Mouse (Mus musculus): ENCODE results near the gene Jmjd1c.

Gene Jmjd1c

DNA sequence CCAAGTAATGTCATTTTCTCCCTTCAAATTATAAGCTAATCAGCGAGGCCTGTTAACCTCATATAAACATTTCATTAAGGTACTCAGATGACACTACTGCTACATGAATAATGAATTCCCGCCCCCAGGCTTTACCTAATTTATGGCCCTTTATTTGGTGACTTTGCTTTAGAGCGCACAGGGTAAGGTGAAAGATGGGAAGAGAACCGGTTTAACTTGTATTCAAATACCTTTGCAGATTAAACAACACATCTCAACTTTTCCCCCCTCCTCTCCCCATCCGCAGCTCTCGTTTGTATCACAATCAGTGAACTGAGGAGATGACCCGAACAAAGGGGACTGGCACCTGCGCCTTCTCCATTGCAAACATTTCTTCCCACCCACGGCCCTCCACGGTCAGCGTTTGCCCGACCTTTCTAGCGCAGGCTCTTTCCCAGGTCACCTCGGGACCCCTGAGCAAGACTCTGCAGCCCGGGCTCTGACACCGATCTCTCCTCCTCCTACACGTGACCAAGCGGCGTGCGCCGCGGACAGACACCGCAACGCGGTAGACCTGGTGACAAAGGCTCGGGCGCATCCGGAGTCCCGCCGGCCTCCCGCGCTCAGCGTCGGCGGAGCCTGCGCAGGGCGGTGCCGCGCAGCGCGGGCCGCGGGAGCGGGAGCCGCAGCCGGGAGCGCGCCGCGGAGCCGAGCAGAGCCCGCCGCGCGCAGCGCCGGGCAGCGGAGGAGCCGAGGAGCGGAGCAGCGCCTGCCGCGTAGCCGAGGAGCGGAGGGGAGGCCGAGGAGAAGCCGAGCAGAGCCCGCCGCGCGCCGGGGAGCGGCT, at the start of gene Jmjd1c:
Gene Jmjd1c, plus strand, starts transcription at position 328 of the 823 bp plus-strand sequence.
- peak; percentile 58 to 71 for DNase-seq

DNA sequence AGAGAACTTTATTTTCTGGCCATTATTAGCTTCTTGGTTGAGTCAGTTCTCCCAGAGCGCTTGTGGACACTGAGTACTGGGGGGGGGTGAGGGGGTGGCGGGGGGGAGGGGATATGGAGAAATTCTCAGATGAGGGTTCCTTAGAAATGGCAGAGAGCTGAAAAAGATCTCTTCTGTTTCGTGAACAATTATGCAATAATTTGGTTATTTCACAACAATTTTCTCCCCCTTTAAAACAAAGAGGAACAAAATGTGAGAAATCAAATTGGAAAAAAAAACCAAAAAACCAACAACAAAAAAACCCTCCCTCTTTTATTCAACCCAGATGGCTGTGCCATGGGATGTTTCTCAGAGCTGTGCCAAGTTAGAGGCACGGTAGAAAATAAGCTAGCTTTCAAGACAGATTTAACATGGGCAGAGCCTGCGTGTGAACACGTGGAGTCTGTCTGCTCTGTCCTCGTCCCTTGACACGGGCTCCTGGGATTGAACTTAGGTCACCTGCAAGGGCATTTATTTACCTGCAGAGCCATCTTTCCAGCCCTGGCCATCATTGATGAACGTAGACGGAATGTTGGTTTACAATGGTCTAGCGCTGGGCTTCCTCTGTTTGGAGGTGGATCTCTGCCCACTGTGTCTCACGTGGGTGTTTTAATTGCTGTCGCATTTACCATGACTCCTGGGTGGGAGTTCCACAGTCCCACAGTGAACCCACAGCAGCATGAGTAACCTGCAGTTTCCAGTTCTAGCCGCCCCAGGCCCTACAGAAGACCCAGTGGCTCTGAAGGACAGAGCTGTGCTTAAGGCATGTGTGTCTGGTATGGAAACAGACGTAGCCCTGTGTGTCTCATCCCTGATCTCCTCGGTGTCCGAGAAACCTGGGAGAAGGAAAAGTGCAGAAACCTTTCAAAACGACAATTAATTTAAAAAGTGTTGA, 47.9 kb upstream of the Jmjd1c start:
- DNase-seq = no peak

DNA sequence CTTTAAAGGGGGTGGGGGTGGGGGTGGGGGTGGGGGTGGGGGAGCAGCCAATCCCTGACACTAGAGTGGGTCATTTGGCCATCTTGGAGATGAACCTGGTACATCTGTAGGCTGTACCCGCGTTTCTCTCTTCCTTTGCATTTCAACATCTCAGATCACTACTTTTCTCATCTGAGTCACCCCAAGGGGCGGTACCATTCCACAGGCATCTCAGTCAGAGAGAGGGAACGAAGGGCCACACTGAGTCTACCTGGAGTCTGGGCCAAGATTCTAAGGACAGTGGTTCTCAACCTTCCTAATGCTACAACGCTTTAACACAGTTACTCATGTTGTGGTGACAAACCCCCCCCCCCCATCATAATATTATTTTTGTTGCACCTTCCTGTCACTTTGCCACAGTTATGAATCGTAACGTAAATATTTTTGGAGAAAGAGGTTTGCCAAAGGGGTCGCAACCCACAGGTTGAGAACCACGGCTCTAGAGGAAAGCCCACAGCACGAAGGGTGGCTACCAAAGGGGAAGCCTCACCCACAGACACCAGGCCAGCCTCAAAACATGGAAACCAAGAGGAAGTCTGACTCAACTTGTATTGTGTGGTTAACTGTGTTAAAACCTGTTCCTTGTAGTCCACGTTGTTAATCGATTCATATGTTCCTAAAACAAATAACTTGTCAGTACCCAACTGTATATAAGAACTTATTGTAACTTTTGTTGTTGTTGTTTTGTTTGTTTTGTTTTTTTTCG, 46.9 kb upstream of the Jmjd1c start:
- DNase-seq = no peak

DNA sequence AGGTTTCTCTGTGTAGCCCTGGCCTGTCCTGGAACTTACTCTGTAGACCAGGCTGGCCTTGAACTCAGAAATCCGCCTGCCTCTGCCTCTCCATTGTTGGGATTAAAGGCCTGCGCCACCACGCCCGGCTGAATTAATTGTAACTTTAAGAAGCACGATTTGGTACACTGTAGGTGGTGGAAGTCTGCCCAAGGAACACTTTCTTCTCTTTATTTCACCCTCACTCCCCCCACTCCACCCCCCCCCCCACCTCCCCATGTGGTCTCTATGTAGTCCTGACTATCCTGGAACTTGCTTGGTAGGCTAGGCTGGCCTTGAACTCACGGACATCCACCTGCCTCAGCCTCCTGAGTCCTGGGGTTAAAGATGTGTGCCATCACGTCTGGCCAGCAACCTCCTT, 46.3 kb upstream of the Jmjd1c start:
- DNase-seq = no peak

DNA sequence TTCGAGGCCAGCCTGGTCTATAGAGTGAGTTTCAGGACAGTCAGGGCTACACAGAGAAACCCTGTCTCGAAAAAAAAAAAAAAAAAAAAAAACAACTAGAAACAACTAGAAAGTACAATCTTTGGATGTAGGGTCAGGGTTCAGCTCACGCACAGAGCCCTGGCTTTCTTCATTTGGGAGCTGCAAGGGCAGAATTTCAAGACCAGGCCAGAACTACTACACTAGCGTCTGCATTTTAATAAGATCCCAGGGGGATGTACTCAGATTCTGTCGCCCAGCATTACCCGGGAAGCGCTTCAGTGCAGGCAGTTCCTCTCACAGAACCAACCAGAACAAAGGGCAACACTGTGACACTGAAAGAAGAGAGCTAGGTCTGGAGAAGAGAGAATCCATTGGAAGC, 45.2 kb upstream of the Jmjd1c start:
- peak; percentile 32 to 51 for DNase-seq

DNA sequence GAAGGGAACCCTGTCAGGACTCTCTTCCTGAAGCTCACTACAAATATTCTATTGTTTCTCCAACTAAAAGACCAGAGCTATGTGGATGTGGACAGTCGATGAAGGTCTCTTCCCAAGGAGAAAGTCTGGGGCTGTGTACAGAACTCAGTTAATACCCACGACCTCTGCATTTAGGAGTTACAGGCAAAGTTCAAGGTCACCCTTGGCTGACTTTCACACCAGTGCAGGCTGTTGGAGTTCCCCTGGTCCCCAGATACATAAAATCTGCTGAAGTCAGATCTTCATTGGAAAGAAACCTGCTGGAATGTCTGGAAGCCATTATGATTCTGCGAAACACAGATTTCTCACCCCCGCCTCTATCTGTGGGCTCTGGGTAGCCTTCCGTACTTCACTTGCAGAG, 44.5 kb upstream of the Jmjd1c start:
- no peak for DNase-seq

DNA sequence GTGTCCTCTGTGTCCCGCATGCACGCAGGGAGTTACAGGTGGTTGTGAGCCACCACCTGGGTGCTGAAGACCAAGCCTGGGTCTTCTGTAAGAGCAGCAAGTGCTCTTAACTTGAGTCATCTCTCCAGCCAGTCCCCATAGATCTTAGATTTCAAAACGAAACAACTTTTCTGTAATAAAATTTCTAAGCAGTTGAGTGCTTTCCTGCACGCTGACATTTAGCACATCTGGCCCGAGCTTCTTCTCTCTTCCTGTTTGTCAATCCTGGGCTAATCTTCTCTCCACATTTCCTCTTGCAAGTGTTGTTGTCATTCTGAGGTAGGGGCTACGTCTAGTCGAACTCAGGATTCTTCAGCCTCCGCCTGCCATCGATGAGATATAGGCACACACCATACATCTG, 43.5 kb upstream of the Jmjd1c start:
- no peak for DNase-seq

DNA sequence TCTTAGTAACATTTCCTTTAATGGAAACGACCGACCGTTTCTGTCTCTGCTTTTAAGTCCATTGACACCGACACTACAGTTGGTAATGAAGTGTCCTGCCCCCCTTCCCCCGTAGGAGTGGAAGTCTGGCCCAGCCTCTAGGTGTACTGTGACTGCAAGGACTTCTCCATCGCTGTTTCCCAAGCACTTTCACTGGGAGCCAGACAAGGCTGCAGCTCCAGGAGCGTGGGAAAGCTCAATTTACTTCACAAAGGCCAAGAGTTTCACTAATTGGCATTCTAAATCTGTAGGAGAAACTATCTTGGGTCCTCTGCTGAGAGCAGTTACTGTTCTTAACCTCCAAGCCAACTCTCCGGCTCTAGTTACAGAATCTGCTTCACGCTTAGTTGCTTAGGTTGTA, 42.5 kb upstream of the Jmjd1c start:
- no peak for DNase-seq

DNA sequence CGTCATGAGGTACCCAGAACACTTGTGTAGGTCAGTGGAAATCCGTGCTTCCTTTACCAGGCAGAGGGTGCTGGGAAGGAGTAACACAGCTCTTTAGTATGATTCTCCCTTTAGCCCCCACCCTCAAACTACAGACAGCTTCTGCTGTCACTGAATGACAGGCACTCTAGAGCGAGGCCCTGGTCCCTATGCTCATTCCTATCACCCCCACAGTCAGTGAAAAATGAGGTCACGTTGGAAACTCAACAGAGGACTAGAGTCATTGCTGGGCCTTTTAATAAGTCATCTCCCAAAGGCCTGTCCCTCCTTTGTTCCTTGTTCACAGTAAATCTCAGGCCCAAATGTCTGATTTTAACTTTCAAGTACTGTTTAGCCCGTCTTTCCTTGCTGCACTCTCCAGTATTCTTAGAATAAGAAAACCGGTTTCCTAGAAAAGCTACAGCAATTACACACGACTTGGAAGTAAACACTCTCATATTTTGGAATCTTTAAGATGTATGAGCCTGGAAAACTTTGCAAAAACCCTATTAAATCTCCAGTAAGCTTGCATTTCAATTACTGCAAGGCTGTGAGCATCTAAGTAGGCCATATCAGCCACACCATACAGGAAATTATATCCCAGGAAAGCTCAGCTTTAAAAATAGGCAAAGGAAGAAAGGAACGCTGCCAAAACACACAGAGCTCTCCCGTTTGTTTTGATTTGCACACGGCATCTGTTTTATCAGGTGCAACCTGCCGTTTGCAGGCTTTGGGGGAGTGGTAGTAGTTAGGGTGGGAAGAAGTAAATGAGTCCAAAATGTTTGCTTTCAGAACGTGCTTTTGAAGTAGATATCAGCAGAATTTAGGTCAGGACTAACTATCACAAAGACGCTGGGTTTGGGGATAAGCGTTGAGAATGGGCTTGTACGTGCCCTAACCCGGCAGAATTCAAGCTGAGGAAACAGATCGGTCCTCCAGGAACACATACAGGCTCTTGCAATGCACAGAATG, 39.8 kb upstream of the Jmjd1c start:
- no peak for DNase-seq

DNA sequence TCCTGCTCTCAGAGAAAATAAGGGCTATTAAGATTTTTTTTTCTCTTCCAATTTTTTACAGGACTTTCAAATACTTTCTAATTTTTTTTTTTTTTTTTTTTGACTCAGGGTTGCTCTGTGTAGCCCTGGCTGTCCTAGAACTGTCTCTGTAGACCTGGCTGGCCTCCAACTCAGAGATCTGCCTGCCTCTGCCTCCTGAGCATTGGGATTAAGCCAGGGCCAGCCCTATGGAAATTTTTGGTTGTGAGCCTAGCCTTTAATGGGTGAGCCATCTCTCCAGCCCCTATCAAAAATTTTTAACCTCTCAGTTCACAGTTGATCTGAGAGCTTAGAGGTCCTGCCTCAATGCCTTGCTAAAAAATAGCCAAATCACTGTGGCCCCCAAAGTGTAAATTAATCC, 38.7 kb upstream of the Jmjd1c start:
- no peak for DNase-seq

DNA sequence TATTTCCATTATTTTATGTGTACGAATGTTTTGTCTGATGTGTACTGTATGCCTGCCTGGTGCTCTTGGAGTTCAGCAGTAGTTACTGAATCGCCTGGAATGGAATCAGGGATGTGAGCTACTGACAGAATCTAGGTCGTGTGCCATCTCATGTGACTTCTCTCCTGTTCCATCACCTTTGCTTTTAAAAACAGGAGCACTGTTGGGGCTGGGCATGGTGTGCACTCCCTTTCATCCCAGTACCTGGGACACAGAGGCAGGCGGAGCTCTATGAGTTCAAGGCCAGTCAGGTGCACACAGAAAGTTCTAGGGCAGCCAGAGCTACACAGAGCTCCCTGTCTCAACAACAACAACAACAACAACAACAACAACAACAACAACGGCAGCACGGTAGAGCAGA, 38.2 kb upstream of the Jmjd1c start:
- DNase-seq = no peak

DNA sequence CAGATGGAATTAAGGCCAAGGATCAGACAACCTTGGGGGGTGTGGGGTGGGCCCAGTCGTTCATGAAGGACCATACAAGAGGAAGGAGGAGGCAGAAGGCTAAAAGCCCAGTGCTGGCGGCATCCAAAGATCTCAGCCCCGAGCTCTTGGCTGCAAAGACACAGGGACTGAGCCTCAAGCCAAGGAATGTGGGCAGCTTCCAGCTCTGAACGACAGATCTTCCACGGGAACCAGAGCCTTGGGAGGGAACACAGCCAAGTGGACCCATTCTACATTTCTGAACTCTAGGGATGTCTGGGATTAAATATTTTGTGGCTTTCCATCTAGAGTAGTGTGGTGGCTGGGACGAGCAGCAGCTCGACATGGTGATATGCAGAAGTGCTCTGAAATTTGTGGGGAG, 37.6 kb upstream of the Jmjd1c start:
- peak; percentile 78 for DNase-seq

DNA sequence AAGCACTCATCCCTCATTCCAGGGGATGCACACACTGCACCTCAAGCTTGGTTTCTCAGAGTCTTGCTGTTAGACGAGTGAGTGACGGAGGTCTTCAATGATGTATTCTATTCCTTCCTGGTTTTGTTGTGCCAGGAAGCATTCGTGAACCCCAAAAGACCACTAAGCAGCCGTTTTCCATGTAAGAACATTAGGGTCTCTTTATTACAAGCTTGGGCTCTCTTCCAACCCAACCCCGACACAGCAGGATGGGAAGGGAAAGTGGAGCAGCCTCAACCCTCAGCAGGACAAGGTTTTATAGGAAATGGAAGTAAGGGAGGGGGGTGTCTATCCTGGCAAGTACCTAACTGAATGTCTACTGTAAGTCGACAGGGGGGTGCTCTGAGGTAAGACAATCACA, 37.2 kb upstream of the Jmjd1c start:
- no peak for DNase-seq

DNA sequence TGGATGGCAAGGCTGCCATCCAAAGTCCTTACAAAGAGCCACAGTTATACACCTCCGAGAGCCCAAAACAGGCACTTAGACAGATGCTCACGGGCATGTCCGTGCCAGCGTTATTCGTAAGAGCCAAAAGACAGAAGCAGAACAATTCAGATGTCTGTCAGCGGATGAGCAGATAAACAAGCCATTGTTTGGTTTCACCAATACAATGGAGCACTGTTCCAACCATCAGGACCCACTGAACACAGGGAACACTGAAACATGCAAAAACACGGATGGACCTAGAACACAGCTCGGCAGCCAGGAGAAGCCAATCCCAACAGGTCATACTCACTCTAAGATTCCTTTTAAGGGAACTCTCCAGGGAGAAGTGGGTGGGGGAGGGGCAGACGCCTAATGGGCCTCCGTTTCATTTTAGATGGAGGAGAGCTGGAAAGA, 34.5 kb upstream of the Jmjd1c start:
- no peak for DNase-seq

DNA sequence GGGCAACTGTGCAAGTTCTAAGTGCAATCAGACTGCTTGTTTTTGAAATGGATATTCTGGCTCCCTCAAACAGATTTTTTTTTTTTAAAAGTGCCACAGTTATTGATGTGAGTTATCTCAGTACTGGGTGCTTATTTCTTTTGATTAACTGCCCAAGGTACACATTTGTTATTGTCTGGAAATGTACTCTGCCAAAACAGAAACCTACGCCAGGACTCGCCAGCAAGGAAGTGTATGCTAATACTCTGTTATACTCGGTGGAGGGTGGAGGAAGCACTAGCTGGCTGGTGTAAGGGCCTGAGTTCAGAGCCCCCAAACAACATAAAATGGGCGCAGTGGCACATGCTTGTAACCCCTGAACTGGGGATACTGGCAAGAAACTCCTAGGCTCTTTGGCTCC, 34.1 kb upstream of the Jmjd1c start:
- no peak for DNase-seq

DNA sequence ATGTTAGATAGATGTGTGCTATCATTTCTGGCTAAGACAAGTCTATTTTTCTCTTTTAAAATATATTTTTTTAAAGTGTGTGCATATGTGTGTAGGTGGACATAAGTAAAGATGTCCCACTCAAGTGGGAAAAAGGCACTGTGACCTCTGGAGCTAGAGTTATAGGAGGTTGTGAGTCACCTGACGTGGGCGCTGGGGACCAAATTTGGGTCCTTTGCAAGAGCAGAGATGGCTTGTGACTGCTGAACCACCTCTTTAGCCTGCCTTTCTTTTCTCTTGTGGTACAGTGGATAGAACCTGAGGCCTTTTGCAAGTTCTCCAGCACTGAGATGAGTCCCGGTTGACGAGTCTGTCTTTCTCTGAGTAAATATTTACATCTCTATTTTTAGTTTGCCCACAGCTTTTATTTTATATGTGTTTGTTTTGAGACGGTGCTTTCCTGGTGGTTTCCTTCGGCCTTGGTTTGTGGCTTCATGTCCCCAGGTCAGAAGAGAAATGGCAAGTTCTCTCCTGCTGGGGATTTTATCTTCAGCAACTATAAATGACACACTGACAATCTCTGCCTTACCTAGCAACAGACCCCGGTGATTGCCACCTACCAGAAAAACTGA, 30.5 kb upstream of the Jmjd1c start:
- DNase-seq = no peak

DNA sequence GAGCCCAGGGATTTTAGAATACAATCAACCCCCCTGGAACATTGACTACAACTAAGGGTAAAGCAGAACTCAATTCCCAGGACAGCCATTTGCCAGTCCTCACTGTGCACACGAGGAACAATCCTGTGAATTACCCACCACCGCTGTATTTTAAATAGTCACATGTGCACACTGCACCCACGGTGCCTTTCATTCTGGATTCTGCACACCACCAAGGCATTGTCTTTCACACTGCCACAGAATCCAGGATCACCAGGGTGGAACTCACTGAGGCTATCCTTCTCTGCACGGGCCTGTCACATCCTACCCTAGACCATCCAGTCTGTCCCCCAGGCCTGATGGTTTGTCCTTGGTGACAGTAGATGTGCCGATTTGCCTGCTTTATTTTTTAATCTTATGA, 30.0 kb upstream of the Jmjd1c start:
- DNase-seq = no peak

DNA sequence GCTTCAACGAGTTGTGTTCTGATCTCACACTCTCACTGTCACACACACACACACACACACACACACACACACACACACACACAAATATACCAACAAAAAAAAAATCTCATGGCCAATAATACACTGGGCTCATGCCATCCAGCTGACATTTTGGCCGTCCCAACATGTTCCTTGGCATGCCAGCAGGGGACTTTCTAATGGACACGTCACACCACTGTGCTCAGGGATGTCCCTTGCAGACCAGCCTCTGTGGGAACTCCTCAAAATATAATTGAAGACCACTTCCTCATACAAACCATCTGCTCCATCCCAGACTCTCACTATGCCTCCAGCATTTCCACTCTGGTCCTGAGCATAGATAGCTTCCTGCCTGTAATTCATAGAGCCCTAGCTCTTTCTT, 29.5 kb upstream of the Jmjd1c start:
- no peak for DNase-seq

DNA sequence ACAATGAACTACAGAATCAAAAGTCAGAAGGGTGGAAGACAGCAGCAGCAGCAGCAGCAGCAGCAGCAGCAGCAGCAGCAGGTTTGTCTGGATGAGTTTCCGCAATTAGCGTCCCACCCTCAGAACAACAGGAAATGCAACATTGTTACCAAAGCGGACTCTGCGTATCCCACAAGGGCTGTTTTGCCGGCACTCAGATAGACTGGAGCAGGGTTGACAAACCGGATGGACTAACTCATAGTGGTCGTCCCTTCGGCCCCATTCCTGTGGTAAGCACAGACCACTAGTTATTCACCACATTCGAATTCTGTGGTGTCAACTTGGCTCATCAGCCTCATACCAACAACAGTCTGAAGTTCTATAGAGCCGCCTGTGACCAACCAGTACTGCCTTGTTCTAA, 26.9 kb upstream of the Jmjd1c start:
- DNase-seq = peak in 1 of 2 experiments; percentile 25

DNA sequence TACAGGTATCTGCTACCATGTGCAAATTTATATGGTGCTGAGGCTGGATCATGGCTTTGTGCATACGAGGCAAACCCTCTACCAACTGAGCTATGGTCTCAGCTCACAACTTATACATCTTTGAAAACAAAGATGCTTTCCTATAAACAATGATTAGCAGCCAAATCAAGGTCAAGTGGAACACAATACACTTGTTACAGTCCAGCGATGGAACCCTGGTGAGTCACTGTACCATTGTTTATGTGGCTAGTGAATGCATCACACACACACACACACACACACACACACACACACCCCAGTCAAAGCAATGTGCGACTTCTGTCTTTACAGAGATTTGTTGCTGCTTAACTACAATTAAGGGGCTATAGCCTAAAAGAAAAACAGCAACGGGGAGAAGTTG, 24.5 kb upstream of the Jmjd1c start:
- no peak for DNase-seq

DNA sequence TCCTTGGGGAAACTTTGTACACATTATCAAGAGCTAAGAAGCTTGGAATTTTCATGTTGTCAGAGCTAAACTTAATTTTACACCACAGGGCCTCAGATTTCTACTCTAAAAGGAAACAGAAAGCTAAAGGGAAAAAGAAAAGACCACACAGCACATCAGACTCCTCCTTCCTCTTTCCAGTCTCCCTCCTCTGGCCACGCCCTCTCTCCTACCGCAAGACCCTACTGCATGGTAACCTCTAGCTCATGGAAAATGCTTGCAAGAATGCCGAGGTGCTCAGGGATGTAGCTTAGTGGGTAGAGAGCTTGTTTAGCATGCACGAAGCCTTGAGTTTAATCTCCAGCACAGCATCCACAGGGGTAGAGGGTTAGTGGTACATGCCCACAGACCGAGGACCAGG, 24.0 kb upstream of the Jmjd1c start:
- DNase-seq = no peak

DNA sequence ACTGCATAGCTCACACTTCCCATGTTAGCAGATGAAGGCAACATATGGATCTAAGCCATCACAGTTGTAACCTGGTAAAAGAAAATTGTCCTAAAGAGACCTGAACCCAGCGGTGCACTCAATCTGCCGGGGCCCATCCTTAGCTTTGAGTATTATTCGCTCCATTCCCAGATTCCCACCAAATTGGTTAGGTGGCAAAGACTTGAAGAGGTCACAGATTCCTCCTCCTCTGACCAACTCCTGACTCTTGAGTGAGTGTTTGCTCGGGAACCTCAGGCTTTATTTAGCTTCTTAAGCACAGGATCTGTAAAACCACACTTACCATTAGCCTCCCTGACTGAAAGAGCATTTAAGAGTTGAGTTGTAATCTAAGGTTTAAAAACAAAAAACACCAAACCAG, 23.3 kb upstream of the Jmjd1c start:
- no peak for DNase-seq

All from kidney, adult 8-10 months (tissue).